In genomic region chr9:122585228-122585627, GRCm38 (mm10) we compare ENCODE assay signal across 17 mouse cellular contexts.
"Had no signal": no experiment of that assay in that cellular context is flagged by ENCODE, and none has a peak within 500 bp of the region (broad histone marks: within the 10 kb centered on the region; RNA-seq: fewer than 3 reads in every experiment).

No protein-coding gene starts in this region.

- H3K4me1 ChIP-seq: kidney, embryonic 15.5 days; limb, embryonic 12.5 days; limb, embryonic 15.5 days had no signal

- H3K27ac ChIP-seq: kidney, embryonic 15.5 days; limb, embryonic 12.5 days; limb, embryonic 15.5 days; liver, embryonic 14.5 days; macrophage; midbrain, embryonic 13.5 days; neural tube, embryonic 12.5 days had no signal

- H3K36me3 ChIP-seq: kidney, embryonic 15.5 days; limb, embryonic 12.5 days; limb, embryonic 15.5 days; midbrain, embryonic 13.5 days; neural tube, embryonic 12.5 days had no signal

- H3K4me2 ChIP-seq: kidney, embryonic 15.5 days; limb, embryonic 12.5 days; limb, embryonic 15.5 days; liver, embryonic 11.5 days; lung, embryonic 14.5 days; midbrain, embryonic 13.5 days; neural tube, embryonic 12.5 days had no signal

- H3K4me3 ChIP-seq: kidney, embryonic 15.5 days; limb, embryonic 12.5 days; limb, embryonic 15.5 days; midbrain, embryonic 13.5 days; neural tube, embryonic 12.5 days had no signal

- H3K9me3 ChIP-seq: kidney, embryonic 15.5 days; limb, embryonic 12.5 days; limb, embryonic 15.5 days; midbrain, embryonic 13.5 days; neural tube, embryonic 12.5 days had no signal

- ATAC-seq: liver, postnatal 0 days; lung, postnatal 0 days; midbrain, embryonic 13.5 days; midbrain, embryonic 16.5 days had no signal

- H3K27me3 ChIP-seq: neural tube, embryonic 12.5 days had no signal

- H3K9ac ChIP-seq: kidney, embryonic 15.5 days; limb, embryonic 12.5 days; limb, embryonic 15.5 days; liver, embryonic 14.5 days; liver, postnatal 0 days; lung, embryonic 14.5 days; midbrain, embryonic 13.5 days; neural tube, embryonic 12.5 days had no signal

- DNase-seq: kidney, adult 8-10 months; kidney, postnatal 10 days; kidney, postnatal 36 days; liver, postnatal 0 days; lung, embryonic 14.5 days; thymus, adult 18-20 months; thymus, postnatal 36 days had no signal
